Mouse (Mus musculus) adrenal gland, postnatal 36 days (tissue): Measurements from ENCODE around the gene Zeb2. TPM values are rescaled to one million over a fixed set of nuclear protein-coding genes. Genes with fewer than 3 reads are reported as not detected.

Experiments used
- DNase-seq, 2 experiments: peaks; one replicate each; pipeline ENCODE4 v3.0.0; 2021; ENCODE audit warnings: mixed read lengths in 1 of 2
- total RNA-seq, 2 experiments: library from RNA; stranded (reverse); gene quantifications; 2 replicates each; pipeline ENCODE4 v1.2.3; 2021

The Zeb2 gene
- total RNA-seq, 2 experiments from 2014 or later: 173 to 184 TPM

GRCm38 (mm10) chr2:45060768-45061167 lies 56.4 kb downstream of the Zeb2 start:
- no peak for DNase-seq

DNA sequence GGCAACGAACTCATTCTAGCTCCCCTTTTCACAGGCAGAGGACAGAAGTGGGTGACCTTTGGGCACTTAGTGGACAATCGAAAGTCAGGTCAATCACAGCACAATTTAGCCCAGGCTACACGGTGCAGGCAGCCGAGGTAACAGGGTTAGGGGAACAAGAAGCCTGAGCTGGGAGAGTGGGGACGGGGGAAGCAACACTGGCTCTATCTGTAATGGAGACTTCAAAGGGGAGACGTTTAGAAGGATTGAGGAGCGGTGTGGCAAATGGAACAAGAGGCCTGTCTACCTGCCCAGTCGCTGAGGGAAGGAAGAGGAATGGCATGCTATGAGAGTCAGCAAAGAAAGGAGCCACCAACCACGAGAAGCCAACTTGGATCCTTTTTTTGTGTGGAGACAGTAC lies 57.0 kb downstream of the Zeb2 start:
- no peak for DNase-seq

DNA sequence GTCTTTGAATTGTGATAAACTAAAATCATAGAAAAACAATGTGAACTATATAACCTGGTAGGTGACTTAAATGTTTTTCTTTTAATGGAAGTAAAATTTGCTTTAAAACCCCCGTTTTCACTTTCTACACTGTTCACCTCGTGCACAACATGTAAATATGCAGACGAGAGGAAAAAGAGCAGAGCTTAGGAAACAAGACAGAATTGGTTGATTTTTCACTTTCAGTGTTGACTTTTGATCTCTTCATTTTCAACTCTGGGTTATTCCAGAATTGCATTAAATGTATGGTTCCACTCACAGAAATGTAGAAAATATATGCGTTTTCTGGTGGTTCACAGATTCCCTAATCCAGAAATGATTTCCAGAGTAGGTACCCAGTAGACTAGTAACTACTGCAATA lies 57.6 kb downstream of the Zeb2 start:
- DNase-seq: no peak

- DNase-seq: no peak
These were observed 58.2 kb downstream of the Zeb2 start for GRCm38 (mm10) chr2:45059010-45059409.

DNA sequence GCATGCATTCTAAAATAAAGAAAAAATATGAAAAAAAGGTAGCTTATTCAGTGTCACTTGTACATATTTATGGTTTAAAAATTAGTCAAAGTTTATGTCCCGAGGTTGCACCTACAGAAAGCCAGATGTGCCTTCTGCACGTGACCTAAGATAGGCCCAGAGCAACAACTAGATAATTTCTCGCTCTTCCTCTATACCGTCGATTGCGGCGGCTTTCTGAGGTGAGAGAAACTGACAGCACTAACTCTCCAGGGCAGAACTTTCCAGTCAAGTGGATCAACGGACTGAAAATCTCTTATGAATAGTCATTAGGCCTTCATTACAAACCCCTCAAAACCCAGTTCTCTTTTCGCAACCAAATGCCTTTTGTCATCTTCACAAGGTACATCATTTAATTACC lies 59.0 kb downstream of the Zeb2 start:
- DNase-seq: no peak

- DNase-seq: no peak
These were observed 60.2 kb downstream of the Zeb2 start for GRCm38 (mm10) chr2:45056856-45057562.

GRCm38 (mm10) chr2:45055926-45056325 lies 61.3 kb downstream of the Zeb2 start:
- DNase-seq: no peak

- no peak for DNase-seq
These were observed 62.1 kb downstream of the Zeb2 start for GRCm38 (mm10) chr2:45055034-45055615.

DNA sequence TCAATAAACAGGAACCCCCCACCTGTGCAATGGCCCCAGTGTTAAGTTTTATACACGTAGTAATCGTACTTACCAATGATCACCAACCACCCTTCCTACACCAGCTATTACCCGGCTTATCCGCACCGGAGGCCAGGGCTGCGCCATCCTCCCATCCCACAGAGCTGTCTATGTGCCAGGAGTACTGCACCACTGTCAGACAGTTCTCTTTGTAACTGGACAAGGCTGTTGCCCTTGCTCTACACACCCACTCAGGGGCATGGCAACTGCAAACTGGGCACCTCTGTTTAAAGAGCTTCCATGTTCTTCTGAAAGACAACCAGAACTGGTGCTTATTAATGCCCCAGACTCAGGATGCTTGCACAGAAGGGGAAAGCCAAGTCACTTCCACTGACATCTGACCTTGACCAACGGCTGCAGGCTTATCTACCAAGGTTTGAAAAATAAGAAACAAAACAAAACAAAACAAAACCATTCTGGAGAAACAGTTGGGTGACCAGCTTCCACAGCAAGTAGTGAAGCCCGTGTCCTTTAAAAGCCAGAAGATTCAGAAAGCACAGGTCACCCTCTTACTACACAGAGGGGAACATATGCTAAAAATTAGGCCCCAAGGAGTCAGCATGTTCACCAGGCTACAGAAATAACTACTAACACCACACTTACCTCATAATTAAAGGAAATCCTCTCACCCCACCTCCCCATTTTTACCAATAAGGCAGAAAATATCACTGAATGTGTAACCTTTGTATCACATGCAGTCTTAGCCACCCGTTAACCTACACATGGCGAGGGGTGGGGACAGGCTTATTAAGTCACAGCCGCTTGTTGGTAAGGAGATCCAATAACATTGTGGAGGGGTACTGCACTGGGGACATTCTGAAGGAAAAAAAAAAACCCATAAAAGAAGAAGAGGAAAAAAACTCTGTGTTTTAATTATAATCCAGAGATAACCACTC lies 62.8 kb downstream of the Zeb2 start:
- peak; percentile 35 to 40 for DNase-seq

- no peak for DNase-seq
These were observed 64.6 kb downstream of the Zeb2 start for GRCm38 (mm10) chr2:45052587-45052986.

GRCm38 (mm10) chr2:45051321-45051720 lies 65.9 kb downstream of the Zeb2 start:
- DNase-seq: no peak

DNA sequence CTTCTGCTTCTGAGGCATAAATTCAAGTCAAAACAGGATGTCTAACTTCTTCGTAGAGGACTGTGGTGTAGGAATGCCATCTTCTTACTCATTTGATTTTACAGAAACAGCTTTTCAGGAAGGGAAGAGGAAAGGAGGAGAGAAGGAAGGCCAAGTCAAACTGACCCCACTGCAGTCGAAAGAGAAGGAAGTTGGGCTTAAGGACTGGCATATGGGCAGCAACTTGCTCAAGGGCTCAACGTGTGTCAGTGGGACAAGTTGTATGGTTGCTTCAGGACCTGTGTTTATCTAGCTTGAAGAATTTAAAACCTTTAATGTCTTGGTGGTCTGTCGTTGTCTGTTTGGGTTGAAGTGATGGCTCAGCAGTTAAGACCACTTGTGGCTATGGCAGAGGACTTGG lies 67.3 kb downstream of the Zeb2 start:
- DNase-seq: no peak

- peak in 1 of 2 experiments; percentile 34 for DNase-seq
These were observed 67.9 kb downstream of the Zeb2 start for GRCm38 (mm10) chr2:45049279-45049678.

- DNase-seq: no peak
These were observed 76.4 kb downstream of the Zeb2 start for GRCm38 (mm10) chr2:45040706-45041312.

DNA sequence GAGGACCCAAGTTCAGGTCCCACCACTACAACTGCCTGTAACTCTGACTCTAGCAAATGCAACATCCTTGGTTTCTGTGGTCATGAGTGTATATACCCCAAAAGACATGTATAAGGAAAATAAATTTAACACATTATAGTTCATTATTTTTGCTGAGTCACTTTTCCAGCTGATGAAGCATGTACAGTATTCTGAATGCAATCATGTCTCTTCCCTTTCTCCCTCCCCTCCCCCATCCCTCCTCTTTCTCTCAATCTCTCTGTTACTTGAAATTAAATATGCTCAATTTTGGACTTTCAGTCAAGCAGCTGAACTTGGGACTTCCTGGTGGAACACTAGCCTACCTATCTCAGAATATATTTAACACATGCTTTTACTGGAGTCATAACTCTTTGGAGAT lies 77.7 kb downstream of the Zeb2 start:
- no peak for DNase-seq

DNA sequence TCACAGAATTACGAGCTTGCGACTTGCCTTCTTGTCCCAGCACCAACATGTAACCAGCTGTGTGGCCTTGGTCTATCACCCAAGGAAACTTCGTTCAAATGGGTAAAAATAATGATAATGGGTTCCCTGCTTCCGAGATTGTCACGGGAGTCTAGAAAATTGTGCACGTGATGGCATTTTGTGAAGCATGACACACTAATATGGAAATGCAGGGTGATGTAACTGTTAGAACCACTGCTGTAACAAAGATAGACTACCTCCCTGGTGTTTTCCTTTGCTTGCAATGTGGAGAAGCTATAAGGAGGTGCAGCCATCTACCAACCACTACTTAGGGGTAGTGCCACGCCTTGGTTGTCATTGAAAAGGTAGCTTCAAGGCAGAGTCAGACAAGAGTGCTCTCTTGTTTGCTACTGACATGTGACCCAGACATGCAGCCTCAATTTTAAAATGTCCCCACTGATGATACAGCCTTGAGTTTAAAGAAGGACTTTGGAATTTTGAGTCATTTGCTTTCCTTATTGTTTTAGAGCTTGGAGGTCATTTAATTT lies 89.0 kb downstream of the Zeb2 start:
- DNase-seq: no peak

- no peak for DNase-seq
These were observed 99.9 kb downstream of the Zeb2 start for GRCm38 (mm10) chr2:45017186-45017800.

DNA sequence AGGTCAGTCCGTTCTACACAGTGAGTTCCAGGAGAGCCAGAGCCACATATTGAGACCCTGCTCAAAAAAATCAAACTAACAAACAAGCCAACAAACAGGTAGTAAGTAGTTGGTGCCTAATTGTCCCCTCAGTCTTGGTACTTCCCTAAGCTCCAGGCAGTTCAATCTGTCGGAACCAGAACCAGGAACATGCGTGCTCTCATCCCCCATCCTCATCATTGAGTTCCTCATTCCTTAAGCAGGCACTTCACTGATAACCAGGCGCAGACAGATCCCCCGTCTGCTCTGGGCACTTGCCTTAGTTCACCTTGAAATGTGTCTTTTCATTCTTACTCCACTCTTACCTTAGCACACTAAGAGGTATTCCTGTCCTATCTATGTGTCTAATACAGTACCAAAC lies 103.9 kb downstream of the Zeb2 start:
- DNase-seq: no peak

- DNase-seq: no peak
These were observed 104.5 kb downstream of the Zeb2 start for GRCm38 (mm10) chr2:45012676-45013075.

DNA sequence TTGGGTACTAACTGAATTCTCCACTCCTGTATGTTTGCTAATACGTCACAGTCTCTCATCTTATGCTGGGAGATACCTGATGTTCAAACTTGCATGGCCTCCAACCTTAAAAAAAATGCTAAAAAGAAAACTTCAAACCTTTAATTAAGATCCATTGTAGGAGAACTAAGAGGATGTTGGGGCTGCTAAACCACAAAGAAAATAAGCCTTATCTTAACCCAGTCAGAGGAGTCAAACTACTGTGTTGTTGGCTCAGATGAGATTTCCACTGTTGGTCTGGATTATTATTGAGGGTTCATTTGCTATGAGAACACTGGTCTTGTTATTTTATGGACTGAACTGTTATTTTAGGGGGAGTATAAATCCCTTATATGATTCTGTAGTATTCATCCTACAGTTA lies 106.5 kb downstream of the Zeb2 start:
- DNase-seq: no peak

DNA sequence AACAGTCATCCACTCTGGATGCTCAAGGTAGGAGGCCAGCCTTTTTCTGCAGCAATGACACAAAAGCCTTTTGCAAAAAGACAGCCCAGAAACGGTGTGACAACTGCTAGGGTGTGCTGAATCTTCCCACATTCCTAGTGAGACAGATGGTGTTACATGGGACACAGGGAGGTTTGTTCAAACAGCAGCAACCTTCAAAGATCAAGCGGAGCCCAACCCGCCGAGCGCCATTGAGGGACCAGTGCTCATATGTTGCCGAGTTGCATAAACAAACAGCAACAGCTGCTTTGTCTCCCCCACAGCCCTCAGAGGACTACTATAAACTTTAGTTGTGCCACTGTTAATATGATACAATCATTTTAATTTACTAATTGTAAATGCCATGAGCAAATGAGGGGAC lies 117.3 kb downstream of the Zeb2 start:
- DNase-seq: no peak

DNA sequence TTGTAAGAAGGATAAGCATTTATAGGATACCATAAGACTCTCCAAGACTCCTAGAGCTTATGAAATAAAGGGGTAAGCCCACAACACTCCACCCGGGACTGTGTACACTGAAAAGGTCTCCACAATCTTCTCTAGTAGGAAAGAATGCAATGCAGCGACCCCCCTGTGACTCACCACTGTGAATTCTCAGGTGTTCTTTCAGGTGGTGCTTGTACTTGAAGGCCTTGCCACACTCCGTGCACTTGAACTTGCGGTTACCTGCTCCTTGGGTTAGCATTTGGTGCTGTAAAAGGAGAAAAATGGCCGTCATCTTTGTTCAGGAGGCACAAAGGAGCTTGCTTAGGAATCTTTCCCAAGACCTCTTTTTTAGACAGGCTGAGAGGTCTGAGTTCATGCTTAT lies 118.5 kb downstream of the Zeb2 start:
- no peak for DNase-seq
